Mouse (Mus musculus): ENCODE measurements around the gene Erbb3.

DNA sequence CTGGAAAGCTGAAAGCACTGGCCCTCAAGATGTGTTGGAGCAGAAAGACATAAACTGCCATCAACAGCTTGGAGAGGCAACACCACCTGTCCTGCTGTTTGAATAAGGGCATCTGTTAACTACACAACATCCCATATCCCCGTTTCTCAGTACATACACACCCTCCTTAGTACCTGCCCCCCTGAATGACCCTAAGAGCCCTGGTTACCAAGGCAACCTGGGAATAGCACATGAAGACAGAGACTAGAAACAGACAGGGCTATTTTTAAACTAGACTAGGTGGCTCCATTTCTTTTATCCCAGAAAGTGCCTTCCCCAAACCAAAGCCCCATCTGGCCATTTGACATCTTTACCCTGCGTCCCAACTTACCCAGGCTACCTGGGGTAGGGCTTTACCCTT, 46.4 kb downstream of the Erbb3 start:
- TF ChIP-seq FLI1 (IDR thresholded peaks at IDR 0.05; ENCODE audit: low read length) (no peak), GATA1 (IDR thresholded peaks at IDR 0.05; ENCODE audit: borderline replicate concordance, low read length) (no peak)

All from megakaryocyte, embryonic 14.5 days (primary cell).